Mouse (Mus musculus): ENCODE results near the gene Far1.

Far1 gene

DNA sequence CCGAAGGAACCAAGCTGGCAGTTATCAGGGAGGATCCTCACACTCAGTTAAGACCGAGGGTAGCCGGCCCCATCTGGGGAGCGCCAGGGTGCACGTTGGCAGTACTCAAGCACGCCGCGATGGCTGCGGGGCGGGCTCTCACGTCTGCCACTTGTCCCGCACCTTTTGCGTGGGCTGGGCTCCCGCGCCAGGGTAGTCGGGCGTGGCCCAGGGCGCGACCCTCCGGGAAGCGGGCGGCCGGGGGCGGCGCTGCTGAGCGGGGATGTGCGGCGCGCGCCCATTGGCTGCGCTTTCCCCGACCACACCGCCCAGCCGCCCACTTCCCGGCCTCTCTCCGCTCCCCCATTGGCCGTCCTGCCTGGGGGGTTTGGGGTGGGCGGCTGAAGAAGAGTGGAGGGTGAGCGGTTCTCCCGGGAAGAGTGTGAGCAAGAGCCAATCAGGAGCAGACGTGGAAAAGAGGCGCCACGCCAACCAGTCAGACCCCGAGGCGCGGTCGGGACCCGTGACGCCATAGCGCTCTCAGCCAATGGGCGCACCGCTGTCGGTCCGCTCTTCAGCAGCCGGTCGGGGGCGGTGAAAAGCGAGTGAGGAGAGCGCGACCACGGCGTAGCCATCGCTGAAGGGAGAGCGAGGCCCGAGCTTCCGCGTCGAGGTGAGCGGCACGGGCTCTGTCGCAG is at the start of gene Far1:
Gene Far1 (plus strand): TSS at position 549 of the 677 bp plus-strand sequence.
- peak; percentile 99 to 100 for DNase-seq

DNA sequence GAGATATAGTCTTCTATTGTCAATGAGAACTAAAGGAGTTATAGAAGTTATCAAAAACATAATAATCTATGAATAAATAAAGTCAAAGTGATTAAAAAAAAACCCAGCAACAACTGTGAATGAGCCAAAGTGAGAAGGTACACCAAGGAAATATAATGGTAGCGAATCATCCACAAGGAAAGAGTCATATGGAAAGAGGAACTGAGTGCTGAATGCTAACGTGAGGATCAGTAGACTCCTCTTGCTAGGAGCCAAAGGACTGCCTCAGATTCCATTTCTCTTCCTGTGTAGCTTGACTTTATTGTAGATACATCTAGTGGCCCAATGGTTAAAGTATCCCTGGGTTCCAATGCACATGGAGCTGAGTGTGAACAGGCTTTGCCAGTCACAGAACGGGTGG is 45.3 kb upstream of the Far1 start:
- no peak for DNase-seq

DNA sequence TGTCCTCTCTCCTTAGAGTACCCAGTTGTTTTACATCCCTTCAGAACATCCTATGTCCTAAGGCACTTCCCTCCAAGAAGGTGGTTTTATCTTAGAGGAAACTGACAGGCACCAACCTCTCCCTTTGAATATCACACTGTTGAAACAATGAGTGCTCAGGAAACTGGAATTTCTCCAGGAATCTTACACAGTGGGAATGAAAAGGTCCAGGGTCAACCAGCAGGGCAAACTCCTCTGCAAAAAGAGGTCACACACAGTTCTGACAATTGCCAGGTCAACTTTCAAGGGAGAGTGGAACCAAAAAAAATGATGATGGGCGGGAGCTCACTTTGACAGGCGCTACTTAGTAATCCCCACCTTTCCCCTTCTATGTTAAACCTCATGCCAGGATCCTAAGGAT is 43.0 kb upstream of the Far1 start:
- DNase-seq, result no peak

DNA sequence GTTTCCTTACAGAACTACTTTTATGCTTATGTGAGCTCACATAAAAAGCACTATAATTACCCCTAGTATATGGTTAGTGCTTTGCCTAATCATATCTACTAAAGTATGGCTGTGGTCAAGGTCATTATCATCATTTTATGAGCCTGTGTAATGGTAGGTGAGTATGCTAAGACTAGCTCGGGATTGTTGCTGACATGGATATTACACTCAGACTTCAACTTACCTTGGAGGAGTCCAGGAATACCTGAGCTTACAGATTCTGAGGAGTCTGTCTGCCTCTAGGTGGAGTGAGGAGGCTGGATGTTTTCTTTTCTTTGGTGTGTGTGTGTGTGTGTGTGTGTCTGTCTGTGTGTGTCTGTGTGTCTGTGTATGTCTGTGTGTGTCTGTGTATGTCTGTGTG is 42.0 kb upstream of the Far1 start:
- DNase-seq, result no peak

DNA sequence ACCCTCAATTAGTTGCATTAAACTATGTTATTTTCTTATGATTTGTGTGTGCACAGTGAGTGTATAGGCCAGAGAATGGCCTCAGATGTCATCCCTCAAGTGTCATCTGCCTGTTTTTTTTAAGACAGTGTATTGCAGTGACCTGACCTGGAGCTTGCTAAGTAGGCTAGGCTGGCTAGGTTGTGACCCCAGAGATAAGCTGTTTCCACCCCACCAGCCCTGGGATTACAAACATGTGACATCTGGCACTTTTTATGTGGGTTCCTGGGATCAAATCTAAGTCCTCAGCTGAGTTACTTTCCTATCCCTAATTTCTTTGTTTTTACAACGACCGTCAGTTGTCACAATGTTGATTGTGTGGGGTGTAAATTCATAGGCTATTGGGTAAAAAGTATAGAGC is 17.8 kb upstream of the Far1 start:
- DNase-seq, result no peak

DNA sequence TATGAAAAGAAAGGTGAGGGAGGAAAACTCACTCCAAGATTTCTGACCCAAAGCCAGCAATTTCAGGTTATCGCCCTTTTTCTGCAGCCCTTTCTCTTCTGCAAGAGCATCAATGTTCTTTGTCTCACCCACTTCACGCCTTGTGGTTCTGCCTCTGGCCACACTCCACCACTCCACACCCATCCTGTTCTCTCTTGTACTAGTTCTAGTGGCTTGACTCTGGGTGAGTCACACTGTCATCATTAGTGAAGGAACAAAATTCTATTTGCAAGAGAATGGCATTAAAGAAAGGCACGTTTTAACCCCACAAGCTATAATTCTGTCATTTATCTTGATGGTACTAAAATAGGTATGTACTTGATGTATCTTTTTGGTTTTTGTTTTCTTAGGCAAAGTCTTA is 15.2 kb upstream of the Far1 start:
- no peak for DNase-seq

DNA sequence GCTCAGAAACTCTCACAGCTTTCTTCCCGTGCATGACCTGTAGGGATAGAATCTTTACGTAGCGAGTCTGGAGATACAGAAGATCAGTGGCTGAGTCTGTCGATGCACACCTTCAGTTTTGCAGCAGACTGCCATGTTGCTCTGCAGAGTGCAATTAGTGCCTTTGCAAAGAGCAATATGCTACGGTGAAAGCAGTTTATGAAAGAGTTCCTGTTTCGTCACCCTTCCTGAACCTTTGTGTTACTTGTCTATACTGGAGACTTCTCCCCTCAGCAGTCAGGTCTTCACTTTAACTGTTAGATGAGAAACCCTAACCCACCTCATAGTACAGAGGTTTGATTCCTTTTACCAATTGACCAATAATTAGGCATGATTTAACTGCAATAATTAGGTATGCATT is 13.8 kb upstream of the Far1 start:
- no peak for DNase-seq

DNA sequence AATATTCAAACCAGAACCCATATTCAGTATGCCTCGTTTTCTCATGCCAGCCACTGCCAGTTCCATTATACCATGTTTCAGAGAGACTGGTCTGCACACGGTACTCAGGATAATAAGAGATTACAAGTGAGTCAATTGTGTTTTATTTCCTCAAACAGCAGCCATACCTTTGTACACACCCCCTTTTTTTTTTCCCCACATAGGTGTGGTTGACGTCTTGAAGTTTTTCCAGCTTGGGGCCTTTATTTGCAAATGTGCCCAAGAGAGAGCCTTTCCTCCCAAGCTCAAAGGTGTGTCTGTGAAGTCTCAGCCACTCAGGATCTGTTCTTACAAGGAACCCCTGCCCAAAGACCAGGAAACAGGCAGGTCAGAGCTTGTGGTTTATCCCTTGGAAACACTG is 11.2 kb upstream of the Far1 start:
- no peak for DNase-seq

DNA sequence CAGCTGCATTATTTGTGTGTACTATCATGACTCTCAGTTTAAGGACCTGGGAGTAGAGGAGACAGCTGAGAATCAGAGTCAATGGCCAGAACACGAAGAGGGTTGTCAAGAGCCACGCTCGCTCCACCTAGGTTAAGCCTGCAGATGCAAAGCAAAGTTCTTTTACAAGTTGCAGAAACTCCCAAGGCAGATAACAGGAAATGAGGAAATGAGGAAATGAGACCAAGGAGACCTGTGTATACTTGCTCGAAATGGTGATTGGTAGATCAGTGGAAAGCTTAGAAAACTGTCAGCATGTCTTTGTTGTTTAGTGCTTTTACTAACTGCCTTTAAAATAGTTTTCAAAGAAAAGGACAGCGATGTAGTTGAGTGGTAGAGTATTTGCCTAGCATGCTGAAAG is 8.6 kb upstream of the Far1 start:
- no peak for DNase-seq

DNA sequence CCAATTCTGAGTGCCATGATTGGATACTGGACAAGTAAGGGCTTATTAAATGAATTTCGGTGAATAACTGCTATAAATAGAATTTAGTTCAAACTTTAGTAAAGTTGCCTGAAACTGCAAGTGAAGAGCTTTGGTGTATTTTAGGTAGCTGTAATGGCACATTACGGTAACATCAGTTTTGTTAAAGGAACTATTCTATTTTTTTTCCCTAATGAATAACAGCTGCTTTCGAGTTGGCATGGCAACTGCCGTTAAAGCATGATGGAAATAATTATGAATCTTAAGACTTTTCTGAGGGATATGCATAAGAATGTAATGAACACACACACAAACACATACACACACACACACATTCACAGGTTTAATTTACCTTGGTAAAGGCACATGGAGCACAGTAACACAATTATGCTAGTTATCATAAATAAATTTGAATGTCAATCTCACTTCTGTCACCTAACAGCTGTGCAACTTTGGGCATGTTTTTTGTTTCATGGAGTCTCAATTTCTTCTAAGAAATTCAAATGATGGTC is 8.1 kb upstream of the Far1 start:
- DNase-seq, result no peak

DNA sequence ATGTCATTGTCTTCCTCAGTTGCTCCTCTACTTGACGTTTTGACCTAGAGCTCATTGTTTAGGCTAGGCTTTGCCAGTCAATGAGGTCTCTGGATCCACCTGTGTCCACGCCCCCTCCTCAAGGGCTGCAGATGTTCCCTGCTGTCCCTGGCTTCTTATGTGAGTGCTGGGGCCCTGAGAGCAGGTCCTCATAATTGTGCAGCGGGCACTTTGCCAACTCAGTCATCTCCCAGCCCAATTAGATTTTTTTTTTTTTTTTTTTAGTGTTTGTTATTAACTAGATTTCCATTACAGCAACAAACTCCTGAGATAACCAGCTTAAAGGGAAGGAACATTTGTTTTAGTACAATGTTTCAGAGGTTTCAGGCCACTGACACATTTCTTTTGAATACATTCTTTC is 5.8 kb upstream of the Far1 start:
- DNase-seq, result no peak

DNA sequence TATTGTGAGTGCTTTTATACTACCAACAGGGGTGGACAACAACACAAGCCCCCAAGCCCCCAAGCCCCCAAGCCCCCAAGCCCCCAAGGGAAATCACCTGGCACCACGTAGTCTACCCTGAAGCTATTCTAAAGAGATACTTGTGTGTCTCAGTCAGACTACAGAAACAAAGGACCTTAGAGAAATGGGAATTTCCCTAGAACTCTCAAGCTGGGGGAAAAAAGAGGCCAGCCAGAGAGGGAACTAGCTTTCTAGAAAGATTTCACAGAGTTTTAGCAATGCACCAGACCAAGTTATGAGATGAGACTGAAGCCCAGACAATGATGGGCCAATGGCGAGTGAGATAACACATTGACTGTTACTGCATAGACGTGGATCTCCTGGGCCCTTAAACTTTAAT is 2.2 kb upstream of the Far1 start:
- no peak for DNase-seq

DNA sequence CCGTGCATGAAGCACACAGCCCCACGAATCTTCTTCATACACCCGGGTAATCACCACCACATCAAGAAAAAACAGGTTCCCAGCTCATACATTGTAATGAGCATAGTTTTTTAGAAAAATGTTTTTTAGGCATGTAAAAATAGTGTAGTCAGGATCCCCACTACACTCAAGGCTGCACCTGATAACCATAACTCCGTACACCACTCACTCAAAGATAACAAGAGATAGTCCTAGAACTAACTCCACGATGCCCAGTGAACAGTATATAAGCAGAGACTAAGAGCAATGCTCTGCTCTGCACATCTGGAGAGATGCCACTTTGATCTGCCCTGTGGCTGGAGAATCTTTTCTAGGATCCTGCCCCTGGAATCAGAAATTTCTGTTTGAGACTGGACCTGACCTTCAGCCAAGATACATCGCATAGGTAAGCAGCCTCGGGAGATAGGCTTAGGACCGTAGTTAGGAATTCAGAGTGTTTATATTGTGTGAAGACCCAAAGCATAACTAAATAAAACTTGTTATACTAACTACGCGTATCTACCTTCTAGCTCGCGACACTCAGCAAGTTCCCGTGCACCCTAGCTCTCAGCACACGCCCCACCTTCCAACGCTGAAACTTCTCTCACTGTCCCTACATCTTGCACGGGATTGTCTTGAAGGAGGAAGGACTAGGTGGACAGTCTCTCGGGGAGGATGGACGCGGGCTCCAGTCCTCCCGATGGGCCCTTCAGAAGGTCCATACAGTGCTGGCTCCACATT is 928 bp upstream of the Far1 start:
- DNase-seq, result no peak

DNA sequence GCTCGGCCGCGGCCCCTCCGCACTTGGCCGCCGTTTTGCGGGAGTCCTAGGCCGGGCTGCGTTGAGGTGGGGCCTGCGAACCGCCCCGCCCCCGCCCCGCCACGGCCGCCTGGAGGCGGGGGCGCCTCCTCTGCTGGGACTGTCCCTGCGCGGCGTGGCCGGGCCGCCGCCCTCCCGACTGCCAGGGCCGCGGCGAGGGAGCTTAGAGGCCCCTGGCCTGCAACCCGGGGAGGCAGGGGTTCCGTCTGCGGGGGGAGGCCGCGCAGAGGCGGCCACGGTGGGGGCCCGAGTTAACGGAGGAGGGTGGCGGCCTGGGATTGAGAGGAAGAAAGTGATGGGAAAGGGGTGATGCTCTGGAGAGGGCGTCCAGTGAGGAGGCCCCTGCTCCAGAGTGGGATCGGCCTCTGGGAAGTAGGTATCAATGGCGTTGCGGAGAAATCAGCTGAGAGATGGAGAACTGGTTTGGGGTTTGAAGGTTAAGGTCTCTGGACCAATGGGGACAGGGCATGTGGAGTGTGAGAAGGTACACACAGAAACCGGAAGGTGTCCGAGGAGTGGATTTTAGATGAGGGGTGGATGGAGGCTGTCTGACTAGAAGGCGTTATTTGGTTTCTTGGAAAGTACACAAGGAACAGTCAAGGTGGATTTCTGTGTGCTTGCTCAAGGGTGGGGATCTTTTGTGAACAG is 472 bp downstream of the Far1 start:
- no peak for DNase-seq

DNA sequence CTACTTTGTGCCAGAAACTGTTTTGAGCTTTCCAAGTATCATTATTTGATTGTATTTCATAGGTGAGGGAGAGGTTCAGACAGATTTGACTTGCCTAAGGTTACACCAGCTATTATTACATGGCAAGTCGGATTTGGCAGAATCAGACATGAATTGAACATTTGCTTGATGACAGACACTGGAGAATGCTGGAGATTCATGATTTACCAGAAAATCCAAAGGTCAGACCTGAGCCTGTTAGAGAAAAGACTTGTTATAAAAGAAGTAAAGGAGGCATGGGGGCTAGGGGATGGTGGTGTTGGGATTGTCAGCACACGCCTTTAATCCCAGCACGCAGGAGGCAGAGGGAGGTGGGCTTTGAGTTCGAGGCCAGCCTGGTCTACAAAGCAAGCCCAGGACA is 2.2 kb downstream of the Far1 start:
- DNase-seq, result no peak

DNA sequence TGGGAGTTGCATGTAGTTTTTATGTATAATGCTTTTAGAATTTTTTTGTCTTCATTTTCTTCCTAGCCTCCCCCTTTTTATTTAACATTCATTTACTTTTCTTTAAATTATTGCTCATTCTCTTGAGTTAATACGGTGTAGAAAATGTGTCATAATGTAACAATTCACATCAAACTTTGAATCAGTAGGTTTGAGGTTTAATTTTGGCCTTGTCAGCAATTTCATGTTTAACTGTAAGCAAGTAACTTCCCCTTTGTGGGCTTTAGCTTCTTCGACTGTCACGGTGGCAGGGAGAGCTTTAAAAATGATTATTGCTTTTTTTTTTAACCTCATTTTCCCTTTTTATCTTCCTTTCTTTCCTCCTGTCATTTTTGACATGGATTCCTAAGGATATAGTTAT is 4.8 kb downstream of the Far1 start:
- DNase-seq, result no peak

DNA sequence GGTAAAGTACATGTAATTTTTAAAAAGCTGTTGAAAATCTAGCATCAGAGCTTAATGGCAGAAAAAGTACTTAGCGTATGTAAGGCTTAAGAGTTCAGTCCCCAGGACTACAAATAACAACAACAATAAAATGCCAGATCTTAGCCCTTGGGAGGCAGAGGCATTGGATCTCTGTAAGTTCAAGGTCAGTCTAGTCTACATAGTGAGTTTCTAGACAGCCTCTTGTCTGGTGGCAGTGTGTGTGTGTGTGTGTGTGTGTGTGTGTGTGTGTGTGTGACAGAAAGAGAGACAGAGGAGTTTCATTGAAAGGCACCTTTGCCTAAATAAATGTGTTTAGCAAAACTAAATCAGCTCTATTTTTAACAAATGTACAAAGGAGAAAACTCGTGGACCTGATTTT is 5.3 kb downstream of the Far1 start:
- no peak for DNase-seq

DNA sequence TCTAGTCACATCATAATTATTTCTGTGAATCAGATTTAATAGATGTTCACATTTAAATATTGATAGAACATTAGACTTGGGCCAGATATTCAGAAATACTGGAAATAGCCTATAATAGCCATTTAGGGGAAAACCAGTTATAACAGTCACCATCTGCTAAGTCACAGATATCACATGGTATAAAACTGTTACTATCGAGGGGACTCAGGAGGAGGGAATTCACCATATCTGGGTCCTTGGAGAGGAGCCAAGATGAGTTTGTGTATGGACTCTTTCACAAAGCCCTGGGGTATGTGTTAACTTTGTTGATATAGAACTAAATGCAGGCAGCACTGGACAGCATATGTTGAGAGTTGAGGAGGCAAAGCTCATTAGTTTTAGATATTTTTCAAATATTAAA is 29.5 kb downstream of the Far1 start:
- DNase-seq, result no peak

DNA sequence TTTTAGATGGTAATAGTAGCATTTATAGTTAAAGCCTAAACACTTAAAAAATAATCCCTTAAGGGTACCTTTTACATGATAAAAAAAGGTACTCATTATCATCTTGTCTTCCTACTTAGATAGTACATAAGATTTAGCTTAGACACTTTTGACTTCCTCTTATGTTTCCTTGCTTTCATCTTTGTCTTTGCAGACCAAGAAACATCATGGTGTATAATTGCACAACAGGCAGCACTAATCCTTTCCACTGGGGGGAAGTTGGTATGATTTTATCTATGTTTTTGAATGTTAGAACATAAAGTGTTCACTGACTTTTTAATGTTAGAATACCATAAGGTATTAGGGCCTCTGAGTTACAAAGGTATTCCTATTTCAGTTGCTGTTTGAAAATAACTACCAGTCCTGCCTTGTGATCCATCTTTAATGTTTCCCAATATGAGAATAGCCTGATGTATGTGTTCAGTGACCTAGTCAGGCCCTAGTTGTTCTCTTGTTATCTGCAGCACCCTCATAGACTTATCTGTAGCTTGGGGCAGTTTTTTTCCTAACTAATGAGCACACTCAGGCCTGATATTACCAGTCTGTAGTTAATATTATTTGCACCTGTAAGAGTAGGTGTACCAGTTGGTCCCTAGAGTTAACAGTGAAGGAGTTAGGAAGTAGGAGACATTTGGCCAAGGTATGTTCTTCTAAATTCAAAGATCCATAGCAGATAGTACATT is 38.3 kb downstream of the Far1 start:
- DNase-seq, result no peak

DNA sequence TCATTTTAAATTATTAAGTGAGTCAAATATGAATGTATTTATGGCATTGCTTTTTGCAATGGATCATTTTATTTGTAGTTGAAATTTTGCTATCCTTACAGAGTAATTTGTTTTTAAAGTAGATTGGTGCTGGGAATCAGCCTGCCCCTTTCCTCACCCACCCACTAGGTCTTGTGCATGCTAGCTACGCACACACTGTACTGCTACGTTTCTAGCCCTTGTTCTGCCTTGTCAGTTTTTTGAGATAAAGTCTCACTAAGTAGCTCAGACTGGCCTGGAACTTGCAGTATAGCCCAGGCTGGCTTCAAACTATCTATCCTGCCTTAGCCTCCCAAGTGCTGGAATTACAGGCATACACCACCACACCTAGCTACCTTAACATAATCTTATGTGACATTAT is 38.9 kb downstream of the Far1 start:
- no peak for DNase-seq

DNA sequence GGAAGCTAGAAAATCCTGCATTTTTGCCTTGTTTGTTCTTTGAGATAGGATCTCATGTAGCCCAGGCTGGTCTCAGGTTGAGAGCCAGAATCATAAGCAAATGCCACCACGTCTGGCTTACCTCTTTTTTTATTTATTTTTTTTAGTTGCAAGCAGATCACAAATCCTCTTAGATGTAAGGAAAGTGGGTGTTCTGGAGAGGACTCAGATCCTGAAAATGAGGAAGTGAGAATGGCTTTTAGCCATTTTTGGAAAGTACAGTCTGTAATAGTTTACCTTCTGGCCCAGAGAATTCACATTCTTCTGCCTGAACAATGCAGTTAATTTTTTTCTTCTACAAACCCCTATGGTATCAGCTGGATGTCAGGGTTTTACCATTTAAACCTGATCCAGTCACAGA is 42.5 kb downstream of the Far1 start:
- no peak for DNase-seq

DNA sequence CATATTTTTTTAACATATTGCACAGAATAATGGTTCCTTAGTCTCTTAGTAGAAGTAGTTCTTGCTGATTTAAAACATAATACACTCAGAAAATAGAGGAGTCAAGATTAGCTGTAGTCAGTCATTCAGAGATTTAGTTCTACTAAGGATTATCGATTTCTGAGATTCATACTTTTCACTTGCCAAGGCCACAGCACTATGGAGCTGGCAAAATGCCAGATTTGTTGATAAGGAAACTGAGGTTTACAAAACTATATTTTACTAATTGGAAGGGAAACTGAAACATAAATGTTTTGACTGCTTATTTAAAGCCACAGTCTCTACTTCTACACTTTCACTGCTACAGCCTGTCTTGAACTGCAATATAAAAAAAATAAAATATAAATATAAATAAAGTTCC is 53.3 kb downstream of the Far1 start:
- no peak for DNase-seq

DNA sequence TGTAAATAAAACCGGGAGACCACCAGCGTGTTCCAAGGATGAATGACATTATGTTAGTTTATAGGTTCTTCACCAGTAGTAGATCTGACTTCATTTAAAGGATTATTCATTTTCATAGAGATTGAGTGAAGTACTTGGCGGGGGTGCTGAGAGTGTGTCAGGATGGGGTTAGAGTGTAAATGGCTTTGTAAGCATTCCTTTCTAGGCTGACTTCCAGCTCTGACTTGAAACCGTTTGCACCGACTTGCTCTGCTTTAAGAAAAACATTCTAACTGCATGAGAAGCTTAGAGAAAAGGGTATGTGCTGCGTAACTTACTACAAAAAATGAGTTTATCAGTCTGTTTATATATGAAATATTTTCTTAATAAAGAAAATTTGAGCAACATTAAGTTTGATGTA is 57.5 kb downstream of the Far1 start:
- no peak for DNase-seq
